Mouse (Mus musculus) thymus, postnatal 36 days (tissue): ENCODE data around the gene Gad2.
A peak's percentile ranks its signal among the peaks of the same experiment; 100 is the strongest.
"Not testable (repeated sequence)": the region's sequence is repeated elsewhere in the genome, so short reads cannot be mapped to it uniquely, and the experiment has no call there.

Source experiments
- DNase-seq, 2 experiments: peaks; one replicate each; pipeline ENCODE4 v3.0.0; 2022; ENCODE audit warnings: mixed read lengths in 2 of 2

Gad2 gene

GRCm38 (mm10) chr2:22621828-22622731 is at the start of gene Gad2:
Gene Gad2 (plus strand): TSS chr2:22622205.
- DNase-seq: peak in 1 of 2 experiments; percentile 8

- DNase-seq: not testable (repeated sequence)
These were observed 34.4 kb upstream of the Gad2 start for GRCm38 (mm10) chr2:22587469-22588169.

- not testable (repeated sequence) for DNase-seq
These were observed 33.8 kb upstream of the Gad2 start for GRCm38 (mm10) chr2:22588170-22588541.

- DNase-seq: not testable (repeated sequence)
These were observed 33.2 kb upstream of the Gad2 start for GRCm38 (mm10) chr2:22588673-22589381.

- DNase-seq: not testable (repeated sequence)
These were observed 32.4 kb upstream of the Gad2 start for GRCm38 (mm10) chr2:22589382-22590205.

GRCm38 (mm10) chr2:22590206-22590490 is 31.9 kb upstream of the Gad2 start:
- DNase-seq: no peak

GRCm38 (mm10) chr2:22617951-22618350 is 4.1 kb upstream of the Gad2 start:
- DNase-seq: no peak

GRCm38 (mm10) chr2:22619416-22619815 is 2.6 kb upstream of the Gad2 start:
- DNase-seq: no peak

GRCm38 (mm10) chr2:22620030-22620429 is 2.0 kb upstream of the Gad2 start:
- DNase-seq: no peak

GRCm38 (mm10) chr2:22620534-22620933 is 1.5 kb upstream of the Gad2 start:
- no peak for DNase-seq

GRCm38 (mm10) chr2:22620978-22621827 is 802 bp upstream of the Gad2 start:
- no peak for DNase-seq

GRCm38 (mm10) chr2:22623111-22624070 is 1.4 kb downstream of the Gad2 start:
- no peak for DNase-seq

GRCm38 (mm10) chr2:22624188-22624975 is 2.4 kb downstream of the Gad2 start:
- DNase-seq: no peak

- DNase-seq: no peak
These were observed 3.3 kb downstream of the Gad2 start for GRCm38 (mm10) chr2:22625096-22625960.

GRCm38 (mm10) chr2:22627147-22627666 is 5.2 kb downstream of the Gad2 start:
- no peak for DNase-seq

- no peak for DNase-seq
These were observed 5.9 kb downstream of the Gad2 start for GRCm38 (mm10) chr2:22627819-22628432.

- peak; percentile 20 to 27 for DNase-seq
These were observed 12.8 kb downstream of the Gad2 start for GRCm38 (mm10) chr2:22634766-22635165.

- no peak for DNase-seq
These were observed 24.1 kb downstream of the Gad2 start for GRCm38 (mm10) chr2:22646134-22646533.
